Mouse (Mus musculus): ENCODE measurements at regions not wholly inside any gene's neighbourhood (a gene's known extent, or its start where the extent isn't known, plus 50 kb on each side); places are given as distances from the start of the nearest gene placed in this dataset.

- TF ChIP-seq CTCF (conservative IDR thresholded peaks at IDR 0.05; ENCODE audit: low read length) = no peak
- no peak for TF ChIP-seq POU5F1 (IDR thresholded peaks at IDR 0.05; ENCODE audit: borderline replicate concordance, low read length)
- no peak for TF ChIP-seq NANOG (IDR thresholded peaks at IDR 0.05; ENCODE audit: borderline replicate concordance, low read length)
Measured at GRCm38 (mm10) chr11:112869571-112869970, 87.5 kb downstream of the Sox9 start.
